Mouse (Mus musculus) myocyte (in vitro differentiated cells): ENCODE measurements around the gene Mbnl2.
A peak's percentile ranks its signal among the peaks of the same experiment; 100 is the strongest.

Source experiments
- CEBPB ChIP-seq: IDR thresholded peaks from 2 replicates; pipeline ENCODE4 v1.6.1; 2011; ENCODE audit warnings: mild to moderate bottlenecking, moderate library complexity; ENCODE audit not compliant: poor library complexity, insufficient read depth, severe bottlenecking
- E2F4 ChIP-seq: IDR thresholded peaks from one replicate; pipeline ENCODE4 v1.6.1; 2011; ENCODE audit warnings: mild to moderate bottlenecking, control low read depth, moderate library complexity; ENCODE audit not compliant: insufficient read depth
- MAX ChIP-seq: IDR thresholded peaks from one replicate; pipeline ENCODE4 v1.6.1; 2011; ENCODE audit warnings: low read depth, mild to moderate bottlenecking, control low read depth
- POLR2A ChIP-seq: IDR thresholded peaks from one replicate; pipeline ENCODE4 v1.6.1; 2011; ENCODE audit warnings: low read depth, mild to moderate bottlenecking, control low read depth, moderate library complexity; ENCODE audit not compliant: insufficient read length
- SRF ChIP-seq: IDR thresholded peaks from one replicate; pipeline ENCODE4 v1.6.1; 2011; ENCODE audit warnings: low read depth; ENCODE audit not compliant: control insufficient read depth, insufficient read length
- TCF12 ChIP-seq: IDR thresholded peaks from one replicate; pipeline ENCODE4 v1.6.1; 2011; ENCODE audit warnings: mild to moderate bottlenecking, control low read depth; ENCODE audit not compliant: poor library complexity, insufficient read depth, severe bottlenecking
- TCF3 ChIP-seq: IDR thresholded peaks from one replicate; pipeline ENCODE4 v1.6.1; 2011; ENCODE audit warnings: low read depth, control low read depth; ENCODE audit not compliant: insufficient read length
- USF1 ChIP-seq: IDR thresholded peaks from one replicate; pipeline ENCODE4 v1.6.1; 2011; ENCODE audit warnings: low read depth, mild to moderate bottlenecking, control low read depth, moderate library complexity

- no peak for TF ChIP-seq TCF12
- no peak for TF ChIP-seq POLR2A
- no peak for TF ChIP-seq SRF
- TF ChIP-seq E2F4 = no peak
- no peak for TF ChIP-seq CEBPB
- TF ChIP-seq TCF3 = no peak
- TF ChIP-seq USF1 = peak; percentile 41
- no peak for TF ChIP-seq MAX
Measured at GRCm38 (mm10) chr14:120307963-120308362, 32.5 kb downstream of the Mbnl2 start.
